Mouse (Mus musculus) brain, embryonic 14.5 days (tissue): ENCODE measurements at regions not wholly inside any gene's neighbourhood (a gene's known extent, or its start where the extent isn't known, plus 50 kb on each side); places are given as distances from the start of the nearest gene placed in this dataset.

Source experiments
- CTCF ChIP-seq: fragments of 200-500 bp; IDR thresholded peaks from 2 replicates; pipeline ENCODE4 v1.5.1; 2012; ENCODE audit warnings: inconsistent platforms, mild to moderate bottlenecking, moderate library complexity, borderline replicate concordance; ENCODE audit not compliant: insufficient read depth, insufficient read length; ENCODE audit errors: extremely low read depth
- POLR2A ChIP-seq: fragments of 200-500 bp; IDR thresholded peaks from 2 replicates; pipeline ENCODE4 v1.6.1; 2012; ENCODE audit warnings: mild to moderate bottlenecking, inconsistent platforms, borderline replicate concordance; ENCODE audit not compliant: poor library complexity, insufficient read depth, insufficient read length, severe bottlenecking; ENCODE audit errors: extremely low read depth

GRCm38 (mm10) chr14:46604886-46605531 is 155.3 kb upstream of the Cdkn3 start:
- no peak for TF ChIP-seq POLR2A
- no peak for TF ChIP-seq CTCF
